Mouse (Mus musculus): ENCODE results near the gene Ankle1. TPM values are rescaled to one million over a fixed set of nuclear protein-coding genes. Genes with fewer than 3 reads are reported as not detected.

Ankle1 gene
- polyA plus RNA-seq, 1 experiment from 2014 or later = 38.0 TPM

DNA sequence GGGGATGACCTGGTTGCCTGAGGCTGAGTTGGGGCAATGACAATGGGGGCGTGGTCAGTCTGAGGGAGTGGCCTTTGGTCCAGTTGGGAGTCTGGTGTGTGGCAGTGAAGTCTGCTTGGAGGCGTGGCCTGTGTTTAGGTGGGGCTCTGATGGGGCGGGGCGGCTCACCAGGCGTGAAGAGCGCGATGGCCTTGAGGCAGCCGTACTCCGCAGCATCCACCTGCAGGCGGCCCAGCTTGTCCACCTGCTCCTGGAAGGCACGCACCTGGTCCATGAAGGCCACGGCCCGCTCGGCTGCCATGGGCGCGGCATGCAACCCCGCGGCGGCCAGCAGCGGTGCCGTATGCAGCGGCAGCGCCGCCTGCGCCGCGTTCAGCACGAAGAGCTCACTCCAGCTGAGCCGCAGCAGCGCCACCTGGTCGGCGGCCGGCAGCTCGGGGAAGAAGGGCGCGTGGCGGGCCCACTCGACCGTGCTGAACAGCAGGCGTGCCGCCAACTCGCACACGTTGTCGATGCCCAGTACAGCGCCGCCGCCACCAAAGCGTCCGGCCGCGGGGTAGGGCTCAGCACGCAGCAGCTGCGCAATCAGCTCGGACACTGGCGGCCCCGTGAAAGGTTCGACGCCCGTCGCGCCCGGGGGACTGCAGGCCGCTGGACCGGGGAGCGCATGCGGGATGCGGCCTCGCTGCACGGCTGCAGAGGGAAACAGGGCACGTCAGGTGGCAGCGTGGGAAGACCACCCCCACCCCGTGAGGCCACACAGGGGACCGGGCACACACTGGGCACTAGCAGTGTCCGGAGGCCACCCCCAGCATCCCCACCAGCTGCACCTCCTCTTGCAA lies 30.0 kb upstream of the Ankle1 start:
- WGBS = 3% methylated on average over 74 of the region's 74 CpGs
- H3K27ac ChIP-seq = peak overlapping the region; percentile 65

GRCm38 (mm10) chr8:71376423-71377030 lies 29.3 kb upstream of the Ankle1 start:
- 36% methylated on average over 8 of the region's 8 CpGs for WGBS
- Histone ChIP-seq H3K9me3 (no peaks in the 10 kb centered on the region), H3K36me3 (replicated peaks) (peaks cover 21% of the 10 kb centered on the region), H3K27ac (no peak overlapping the region), H3K4me1 (peaks cover 55% of the 10 kb centered on the region), H3K4me2 (peak overlapping the region; percentile 60), H3K9ac (peak overlapping the region; percentile 49), H3K27me3 (peaks cover 35% of the 10 kb centered on the region), H3K4me3 (replicated peaks) (peak overlapping the region; percentile 36)
- ATAC-seq (ENCODE audit: low FRiP score) = no peak

More for the DNA sequence above, 30.0 kb upstream of the Ankle1 start:
- Histone ChIP-seq H3K27me3 (peaks cover 30% of the 10 kb centered on the region), H3K9me3 (no peaks in the 10 kb centered on the region), H3K4me2 (peak overlapping the region; percentile 60), H3K4me3 (replicated peaks) (peak overlapping the region; percentile 36), H3K4me1 (peaks cover 49% of the 10 kb centered on the region), H3K36me3 (replicated peaks) (peaks cover 21% of the 10 kb centered on the region), H3K9ac (peak overlapping the region; percentile 49)
- peak; percentile 7; the same call in 1 of the 2 replicates for ATAC-seq (ENCODE audit: low FRiP score)

DNA sequence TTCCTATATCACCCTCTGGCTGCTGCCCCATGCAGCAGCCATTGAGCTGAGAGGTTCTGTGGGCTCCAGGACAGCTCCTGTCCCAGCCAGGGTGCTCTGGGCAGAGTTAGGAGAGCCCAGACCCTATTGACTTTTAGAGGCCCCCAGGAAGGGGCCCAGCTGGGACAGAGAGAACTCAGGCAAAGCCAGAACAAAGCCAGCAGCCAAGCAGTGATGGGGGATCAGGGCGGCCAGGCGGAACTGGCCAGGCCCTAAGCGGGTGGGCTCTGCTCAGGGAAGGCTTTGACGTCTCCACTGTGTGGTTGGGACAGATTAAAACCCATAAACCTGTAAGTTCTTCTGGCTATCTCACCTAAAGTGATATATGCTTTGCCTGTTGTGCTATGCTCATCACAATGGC lies 26.8 kb upstream of the Ankle1 start:
- Histone ChIP-seq H3K36me3 (replicated peaks) (peaks cover 14% of the 10 kb centered on the region), H3K9ac (no peak overlapping the region)
- no peak for ATAC-seq (ENCODE audit: low FRiP score)

DNA sequence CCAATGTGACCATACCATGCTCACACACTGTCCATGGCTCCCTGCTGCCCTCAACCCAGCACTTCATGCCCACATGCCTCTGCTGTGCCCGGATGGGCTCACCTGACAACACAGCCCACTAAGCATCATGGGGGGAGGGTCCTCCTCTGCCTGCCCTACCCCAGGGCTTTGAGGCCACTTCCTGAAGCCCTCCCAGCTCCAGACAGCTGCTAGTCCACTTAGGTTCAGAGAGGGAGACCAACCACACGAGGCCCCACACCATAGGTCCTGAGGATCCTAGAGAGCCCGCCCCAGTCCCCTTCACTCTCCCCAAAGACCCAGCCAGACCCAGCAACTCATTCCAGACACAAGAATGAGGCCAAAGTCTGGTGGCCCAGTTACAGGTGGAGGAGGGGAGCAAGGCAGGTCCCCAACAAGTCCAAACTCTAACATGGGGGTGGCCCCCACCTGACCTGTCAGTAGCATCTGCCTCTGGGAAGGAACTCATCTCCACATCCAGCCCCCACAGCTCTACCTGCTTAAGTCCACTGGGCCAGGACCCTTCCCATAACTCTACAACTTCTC lies 26.2 kb upstream of the Ankle1 start:
- H3K4me2 ChIP-seq = peak overlapping the region; percentile 98
- ATAC-seq (ENCODE audit: low FRiP score) = no peak
- no peaks in the 10 kb centered on the region for H3K9me3 ChIP-seq
- 39% methylated on average over 3 of the region's 3 CpGs for WGBS
- peaks cover 72% of the 10 kb centered on the region for H3K4me1 ChIP-seq
- peak overlapping the region; percentile 75 for H3K4me3 ChIP-seq (replicated peaks)
- peaks cover 9% of the 10 kb centered on the region for H3K36me3 ChIP-seq (replicated peaks)
- H3K9ac ChIP-seq = peak overlapping the region; percentile 80
- H3K27me3 ChIP-seq = peaks cover 35% of the 10 kb centered on the region
- H3K27ac ChIP-seq = no peak overlapping the region

More for the DNA sequence above, 26.8 kb upstream of the Ankle1 start:
- H3K4me2 ChIP-seq = peak overlapping the region; percentile 98
- H3K4me3 ChIP-seq (replicated peaks) = no peak overlapping the region
- 15% methylated on average over 4 of the region's 4 CpGs for WGBS
- H3K4me1 ChIP-seq = peaks cover 72% of the 10 kb centered on the region
- peaks cover 35% of the 10 kb centered on the region for H3K27me3 ChIP-seq
- H3K27ac ChIP-seq = no peak overlapping the region
- H3K9me3 ChIP-seq = no peaks in the 10 kb centered on the region

DNA sequence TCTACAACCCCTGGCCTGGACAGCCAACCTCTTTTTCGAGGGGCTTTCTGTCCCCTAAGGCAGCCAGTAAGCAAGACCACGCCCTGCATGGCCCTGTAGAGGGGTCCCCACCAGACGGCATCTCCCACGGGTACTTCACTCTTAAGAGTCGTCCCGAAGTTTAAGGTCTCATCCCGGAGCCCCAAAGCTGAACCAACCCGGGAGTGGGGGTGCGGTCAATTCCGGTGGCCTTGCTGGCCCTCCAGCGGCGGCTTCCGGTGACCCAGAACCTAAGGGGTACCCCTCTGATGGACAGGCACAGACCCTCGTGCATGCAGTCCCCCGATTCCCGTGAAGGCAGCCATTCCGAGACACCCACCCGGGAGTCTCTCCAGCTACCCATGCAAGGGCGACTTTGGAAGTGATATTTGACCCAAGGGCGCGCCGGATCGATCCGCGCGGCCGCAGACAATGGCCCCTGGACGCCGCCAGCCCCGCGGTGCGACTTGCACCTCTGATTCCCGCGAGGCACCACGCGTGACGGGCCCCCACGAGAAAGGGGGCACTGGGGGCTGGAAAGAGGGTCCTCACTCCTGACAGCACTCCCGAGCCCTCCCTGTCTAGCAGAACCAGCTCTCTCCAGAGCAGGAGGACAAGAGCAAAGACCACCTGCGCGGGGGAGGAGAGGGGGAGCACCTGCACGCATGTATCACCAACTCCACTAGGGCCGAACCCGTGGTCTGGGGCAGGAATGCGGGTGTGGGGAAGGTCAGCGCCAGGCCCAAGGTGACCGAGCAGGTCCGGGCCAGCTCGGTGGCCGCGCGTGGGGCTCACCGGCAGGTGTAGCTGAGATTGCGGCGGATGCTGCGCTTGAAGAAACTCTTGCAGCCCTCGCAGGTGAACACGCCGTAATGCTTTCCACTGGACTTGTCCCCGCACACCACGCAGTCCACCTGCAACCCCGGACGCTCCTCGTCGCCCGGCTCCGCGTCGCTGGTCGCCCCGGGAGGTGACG lies 25.3 kb upstream of the Ankle1 start:
- Histone ChIP-seq H3K27ac (0 out of 2 replicates have a peak overlapping the region, but pooled peaks have one; percentile 89), H3K4me3 (replicated peaks) (peak overlapping the region; percentile 75), H3K36me3 (replicated peaks) (peaks cover 6% of the 10 kb centered on the region), H3K9ac (peak overlapping the region; percentile 80), H3K9me3 (no peaks in the 10 kb centered on the region), H3K4me2 (peak overlapping the region; percentile 98), H3K4me1 (peaks cover 68% of the 10 kb centered on the region), H3K27me3 (peaks cover 35% of the 10 kb centered on the region)
- 1% methylated on average over 72 of the region's 72 CpGs for WGBS
- no peak for ATAC-seq (ENCODE audit: low FRiP score)

- H3K27me3 ChIP-seq = peaks cover 32% of the 10 kb centered on the region
- peak within 1 kb of the TSS; percentile 80 for H3K9ac ChIP-seq
- ATAC-seq (ENCODE audit: low FRiP score) = peak; percentile 30
- H3K4me2 ChIP-seq = peak within 1 kb of the TSS; percentile 98
- peak within 1 kb of the TSS; percentile 89 for H3K27ac ChIP-seq
- H3K36me3 ChIP-seq (replicated peaks) = peaks cover 6% of the 10 kb centered on the region
- WGBS = under 1% methylated on average over 58 of the region's 89 CpGs
- peak within 1 kb of the TSS; percentile 75 for H3K4me3 ChIP-seq (replicated peaks)
- no peaks in the 10 kb centered on the region for H3K9me3 ChIP-seq
- peaks cover 58% of the 10 kb centered on the region for H3K4me1 ChIP-seq
Measured at GRCm38 (mm10) chr8:71381421-71381970, 24.3 kb upstream of the Ankle1 start, which contains the start of gene Nr2f6. Gene Nr2f6, minus strand, starts transcription at chr8:71381960.

DNA sequence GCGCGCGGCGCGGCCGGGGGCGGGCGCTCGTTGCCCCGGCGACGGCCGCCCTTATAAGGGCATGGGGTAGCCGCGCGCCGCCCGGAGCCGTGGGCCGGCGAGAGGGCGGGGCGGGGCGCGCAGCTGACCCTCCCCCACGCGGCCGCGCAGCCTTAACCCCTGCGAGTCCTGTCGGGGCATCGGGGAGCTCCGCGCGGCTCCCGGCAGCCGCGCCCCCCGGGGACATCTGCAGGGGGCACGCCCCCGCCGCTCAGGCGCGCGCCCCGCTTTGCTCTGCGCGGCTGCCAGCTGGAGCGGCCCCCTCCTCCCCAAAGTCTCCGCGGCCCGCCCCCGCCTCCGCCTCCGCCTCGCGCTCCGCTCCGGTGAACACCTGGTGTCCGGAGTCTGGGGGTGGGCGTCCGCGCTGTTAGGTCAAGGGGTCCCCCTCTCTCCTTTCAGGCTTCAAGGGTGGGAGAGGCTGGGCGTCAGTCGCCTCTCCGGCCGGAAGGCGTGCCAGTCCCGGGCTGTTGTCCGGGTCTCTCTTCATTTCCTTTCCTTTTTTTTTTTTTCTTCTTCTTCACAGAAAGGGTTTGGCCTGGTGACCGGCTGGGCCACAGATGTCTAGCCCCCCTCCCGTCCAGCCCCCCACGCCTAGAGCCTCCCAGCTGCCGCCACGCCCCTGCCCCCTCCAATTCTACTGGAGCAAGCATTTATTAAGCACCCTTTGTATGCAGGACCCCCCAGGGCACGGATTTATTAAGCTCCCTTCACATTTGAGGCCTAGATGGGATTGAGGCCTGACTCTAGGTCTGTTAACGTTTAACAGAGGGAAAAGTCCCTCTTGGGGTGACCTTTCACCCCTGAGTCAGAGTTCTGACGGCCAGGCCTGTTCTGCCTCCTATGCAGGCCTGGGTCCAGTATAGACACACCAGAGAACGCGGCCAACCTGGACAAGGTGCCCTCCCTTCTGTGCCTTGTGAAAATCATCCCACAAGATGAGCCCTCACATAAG lies 23.5 kb upstream of the Ankle1 start:
- Histone ChIP-seq H3K4me2 (peak overlapping the region; percentile 98), H3K27ac (peak overlapping the region; percentile 89), H3K9me3 (no peaks in the 10 kb centered on the region), H3K4me3 (replicated peaks) (peak overlapping the region; percentile 75), H3K9ac (peak overlapping the region; percentile 80), H3K36me3 (replicated peaks) (peaks cover 6% of the 10 kb centered on the region), H3K27me3 (peaks cover 24% of the 10 kb centered on the region), H3K4me1 (peaks cover 52% of the 10 kb centered on the region)
- WGBS = 2% methylated on average over 46 of the region's 80 CpGs
- peak; percentile 85 for ATAC-seq (ENCODE audit: low FRiP score)

GRCm38 (mm10) chr8:71383396-71383795 lies 22.4 kb upstream of the Ankle1 start:
- Histone ChIP-seq H3K27ac (peak overlapping the region; percentile 89; the same call in 1 of the 2 replicates), H3K4me1 (peaks cover 48% of the 10 kb centered on the region), H3K9me3 (no peaks in the 10 kb centered on the region), H3K4me3 (replicated peaks) (no peak overlapping the region), H3K4me2 (no peak overlapping the region), H3K27me3 (peaks cover 15% of the 10 kb centered on the region), H3K9ac (no peak overlapping the region), H3K36me3 (replicated peaks) (no peaks in the 10 kb centered on the region)
- 14% methylated on average over 12 of the region's 12 CpGs for WGBS
- ATAC-seq (ENCODE audit: low FRiP score) = no peak

DNA sequence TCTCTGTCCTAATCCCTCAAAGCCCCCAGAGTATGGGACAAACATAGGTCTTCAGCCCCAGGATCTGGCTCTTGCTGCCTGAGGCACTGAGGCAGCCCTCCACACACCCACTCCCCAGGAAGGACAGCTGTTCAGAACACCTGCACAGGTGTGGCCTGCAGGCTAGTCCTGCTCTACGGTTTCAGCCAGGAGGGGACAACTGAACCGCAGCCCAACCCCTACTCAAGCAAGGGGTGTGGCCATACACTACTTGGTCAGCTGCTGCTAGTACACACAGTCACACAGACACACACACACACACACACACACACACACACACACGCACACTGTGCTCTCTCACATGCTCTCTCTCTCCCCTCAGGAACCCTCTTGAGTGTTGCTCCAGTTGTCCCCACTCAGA lies 21.9 kb upstream of the Ankle1 start:
- H3K36me3 ChIP-seq (replicated peaks) = no peaks in the 10 kb centered on the region
- H3K9ac ChIP-seq = no peak overlapping the region
- H3K9me3 ChIP-seq = no peaks in the 10 kb centered on the region
- no peak overlapping the region for H3K4me2 ChIP-seq
- WGBS = 62% methylated on average over 3 of the region's 3 CpGs
- ATAC-seq (ENCODE audit: low FRiP score) = no peak
- no peak overlapping the region for H3K4me3 ChIP-seq (replicated peaks)
- H3K27ac ChIP-seq = no peak overlapping the region
- peaks cover 44% of the 10 kb centered on the region for H3K4me1 ChIP-seq
- H3K27me3 ChIP-seq = peaks cover 15% of the 10 kb centered on the region

GRCm38 (mm10) chr8:71385212-71385835 lies 20.5 kb upstream of the Ankle1 start:
- no peak for ATAC-seq (ENCODE audit: low FRiP score)
- peaks cover 29% of the 10 kb centered on the region for H3K4me1 ChIP-seq
- H3K9ac ChIP-seq = no peak overlapping the region
- no peaks in the 10 kb centered on the region for H3K9me3 ChIP-seq
- H3K4me2 ChIP-seq = no peak overlapping the region
- H3K27ac ChIP-seq = no peak overlapping the region
- H3K4me3 ChIP-seq (replicated peaks) = no peak overlapping the region
- H3K36me3 ChIP-seq (replicated peaks) = no peaks in the 10 kb centered on the region
- H3K27me3 ChIP-seq = peaks cover 6% of the 10 kb centered on the region; the same call in 1 of the 2 replicates
- WGBS = 74% methylated on average over 12 of the region's 12 CpGs

Data from forebrain, embryonic 12.5 days (tissue).